Mouse (Mus musculus) cerebellum, adult 2 months (tissue): Measurements from ENCODE around the gene Ppp1r13l.

ENCODE experiments used
- CTCF ChIP-seq: fragments of 200-500 bp; IDR thresholded peaks from 2 replicates; pipeline ENCODE4 v1.5.1; 2011; ENCODE audit warnings: low read depth, mild to moderate bottlenecking, control low read depth, low read length, moderate library complexity, borderline replicate concordance; ENCODE audit not compliant: insufficient read depth
- POLR2A ChIP-seq: fragments of 200-500 bp; IDR thresholded peaks from 2 replicates; pipeline ENCODE4 v1.6.1; 2011; ENCODE audit warnings: low read length, control low read depth, borderline replicate concordance; ENCODE audit not compliant: insufficient read depth

DNA sequence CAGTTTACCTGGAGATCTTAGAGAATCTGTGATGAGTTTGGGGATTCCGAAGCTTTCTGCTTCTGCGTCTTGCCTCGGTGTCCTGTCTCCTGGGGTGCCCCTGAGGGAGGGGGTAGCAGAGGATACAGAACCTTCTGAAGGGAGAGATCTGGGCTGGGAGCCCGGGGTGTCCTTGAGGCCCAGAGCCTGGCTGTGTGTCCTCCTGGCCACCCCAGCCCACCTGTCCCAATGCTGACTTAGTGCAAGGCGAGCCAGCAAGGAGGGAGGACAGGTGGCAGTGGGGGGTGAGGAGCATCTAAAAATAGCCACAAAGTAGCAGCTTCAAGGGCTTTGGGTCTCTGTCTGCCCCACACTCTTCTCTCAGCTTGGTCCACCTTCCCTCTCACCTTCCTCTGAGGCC lies 52.2 kb downstream of the Ppp1r13l start:
- TF ChIP-seq CTCF (no peak), POLR2A (no peak)
